ENCODE assay signal across 21 mouse cellular contexts in the genomic region with DNA sequence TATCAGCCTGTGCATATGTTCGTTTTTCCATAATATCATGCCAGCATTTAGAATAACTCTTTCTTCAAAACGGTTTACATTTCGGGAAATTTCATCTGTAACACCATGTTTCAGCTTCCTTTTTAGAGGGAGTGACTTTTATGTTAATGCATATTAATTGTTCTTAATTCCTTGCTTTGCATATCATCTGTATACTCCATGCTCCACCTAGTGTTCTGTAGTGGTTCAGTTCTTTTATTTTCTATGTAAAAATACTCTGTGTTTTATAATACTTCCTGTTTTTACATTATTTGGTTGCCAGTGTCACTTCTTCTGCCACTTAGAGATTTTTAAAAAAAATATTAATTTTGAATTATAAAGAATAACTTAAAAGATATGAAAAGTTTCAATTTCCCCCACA.
A peak's percentile ranks its signal among the peaks of the same experiment; 100 is the strongest.
DNase-seq lines count a peak whose midpoint lies in the region; ATAC-seq and TF ChIP-seq lines count a peak whose summit lies in the region.
"Had no signal": no experiment of that assay in that cellular context is flagged by ENCODE, and none has a peak within 500 bp of the region (broad histone marks: within the 10 kb centered on the region; RNA-seq: fewer than 3 reads in every experiment).

No protein-coding gene starts in this region.

- H3K27ac ChIP-seq in forebrain, embryonic 14.5 days (ENCODE audit: low read depth, low read length): no peak overlapping the region
- H3K27ac ChIP-seq in forebrain, embryonic 15.5 days (replicated peaks): no peak overlapping the region
- H3K27ac ChIP-seq in hindbrain, postnatal 0 days: no peak overlapping the region
- H3K27ac ChIP-seq in hindbrain, embryonic 10.5 days: no peak overlapping the region
- no peak overlapping the region for H3K27ac ChIP-seq in left cerebral cortex, adult 2 months
- H3K27ac ChIP-seq: embryonic facial prominence, embryonic 15.5 days; kidney, embryonic 15.5 days; limb, embryonic 13.5 days; liver, embryonic 14.5 days; lung, embryonic 15.5 days; midbrain, embryonic 10.5 days had no signal

- H3K9ac ChIP-seq in forebrain, embryonic 14.5 days (ENCODE audit: low read length): no peak overlapping the region
- H3K9ac ChIP-seq in forebrain, embryonic 15.5 days (replicated peaks): no peak overlapping the region
- no peak overlapping the region for H3K9ac ChIP-seq in hindbrain, postnatal 0 days (replicated peaks; ENCODE audit: low read length)
- H3K9ac ChIP-seq: embryonic facial prominence, embryonic 15.5 days; kidney, embryonic 15.5 days; limb, embryonic 13.5 days; liver, embryonic 14.5 days; lung, embryonic 15.5 days had no signal

- ATAC-seq in forebrain, embryonic 14.5 days: no peak
- no peak for ATAC-seq in forebrain, embryonic 15.5 days (replicated peaks)
- ATAC-seq in hindbrain, postnatal 0 days: no peak
- no peak for ATAC-seq in megakaryocyte progenitor cell, adult 5-6 weeks (replicated peaks; ENCODE audit: poor library complexity)
- ATAC-seq: inflammation-experienced regulatory T-cells, adult 6 months had no signal

- no peak overlapping the region for H3K4me3 ChIP-seq in forebrain, embryonic 14.5 days (ENCODE audit: low read depth, low read length)
- no peak overlapping the region for H3K4me3 ChIP-seq in forebrain, embryonic 15.5 days
- no peak overlapping the region for H3K4me3 ChIP-seq in hindbrain, postnatal 0 days (ENCODE audit: low read length)
- no peak overlapping the region for H3K4me3 ChIP-seq in hindbrain, embryonic 10.5 days
- H3K4me3 ChIP-seq in left cerebral cortex, adult 2 months: no peak overlapping the region
- H3K4me3 ChIP-seq: embryonic facial prominence, embryonic 15.5 days; kidney, embryonic 15.5 days; limb, embryonic 13.5 days; lung, embryonic 15.5 days; midbrain, embryonic 10.5 days had no signal

- H3K36me3 ChIP-seq in forebrain, embryonic 14.5 days (ENCODE audit: control insufficient read depth, insufficient read depth, low read length): no peaks in the 10 kb centered on the region
- no peaks in the 10 kb centered on the region for H3K36me3 ChIP-seq in forebrain, embryonic 15.5 days
- H3K36me3 ChIP-seq in hindbrain, postnatal 0 days (ENCODE audit: insufficient read depth, low read length): no peaks in the 10 kb centered on the region
- H3K36me3 ChIP-seq in hindbrain, embryonic 10.5 days: no peaks in the 10 kb centered on the region
- H3K36me3 ChIP-seq: embryonic facial prominence, embryonic 15.5 days; kidney, embryonic 15.5 days; limb, embryonic 13.5 days; lung, embryonic 15.5 days; midbrain, embryonic 10.5 days had no signal

- no peak overlapping the region for H3K4me2 ChIP-seq in forebrain, embryonic 14.5 days (ENCODE audit: low read length)
- H3K4me2 ChIP-seq in forebrain, embryonic 15.5 days (replicated peaks): no peak overlapping the region
- no peak overlapping the region for H3K4me2 ChIP-seq in hindbrain, postnatal 0 days (ENCODE audit: low read depth, low read length)
- H3K4me2 ChIP-seq: embryonic facial prominence, embryonic 15.5 days; heart, embryonic 11.5 days; kidney, embryonic 15.5 days; limb, embryonic 13.5 days; lung, embryonic 15.5 days had no signal

- no peaks in the 10 kb centered on the region for H3K4me1 ChIP-seq in forebrain, embryonic 14.5 days (ENCODE audit: control insufficient read depth, insufficient read depth, low read length)
- no peaks in the 10 kb centered on the region for H3K4me1 ChIP-seq in forebrain, embryonic 15.5 days
- no peaks in the 10 kb centered on the region for H3K4me1 ChIP-seq in hindbrain, postnatal 0 days (ENCODE audit: insufficient read depth, low read length)
- H3K4me1 ChIP-seq in hindbrain, embryonic 10.5 days (replicated peaks): no peaks in the 10 kb centered on the region
- H3K4me1 ChIP-seq: embryonic facial prominence, embryonic 15.5 days; kidney, embryonic 15.5 days; limb, embryonic 13.5 days; lung, embryonic 15.5 days; midbrain, embryonic 10.5 days had no signal

- intact Hi-C loops in left cerebral cortex, adult 2 months (cut with DNase I): loop anchor here (10.0 kb wide), 1 partner anchor 418 kb away; no protein-coding TSS in a partner anchor
- intact Hi-C loops in left cerebral cortex, postnatal 25 days (cut with DNase I): loop anchor here (2.0 kb wide), 1 partner anchor 304 kb away; no protein-coding TSS in a partner anchor

- no peaks in the 10 kb centered on the region for H3K27me3 ChIP-seq in forebrain, embryonic 14.5 days (replicated peaks; ENCODE audit: control insufficient read depth, insufficient read depth, low read length)
- H3K27me3 ChIP-seq in forebrain, embryonic 15.5 days: no peaks in the 10 kb centered on the region
- H3K27me3 ChIP-seq in hindbrain, postnatal 0 days (ENCODE audit: insufficient read depth, low read length): no peaks in the 10 kb centered on the region
- H3K27me3 ChIP-seq in hindbrain, embryonic 10.5 days (ENCODE audit: insufficient read depth, poor library complexity, severe bottlenecking): no peaks in the 10 kb centered on the region
- H3K27me3 ChIP-seq: embryonic facial prominence, embryonic 15.5 days; kidney, embryonic 15.5 days; limb, embryonic 13.5 days; lung, embryonic 15.5 days had no signal

- no peaks in the 10 kb centered on the region for H3K9me3 ChIP-seq in forebrain, embryonic 14.5 days (replicated peaks; ENCODE audit: control insufficient read depth, low read length)
- no peaks in the 10 kb centered on the region for H3K9me3 ChIP-seq in forebrain, embryonic 15.5 days
- no peaks in the 10 kb centered on the region for H3K9me3 ChIP-seq in hindbrain, postnatal 0 days (ENCODE audit: low read length)
- no peaks in the 10 kb centered on the region for H3K9me3 ChIP-seq in hindbrain, embryonic 10.5 days
- H3K9me3 ChIP-seq: embryonic facial prominence, embryonic 15.5 days; kidney, embryonic 15.5 days; limb, embryonic 13.5 days; lung, embryonic 15.5 days; midbrain, embryonic 10.5 days had no signal

- 86% methylated on average over 3 of the region's 3 CpGs for WGBS in forebrain, embryonic 14.5 days
- 86% methylated on average over 3 of the region's 3 CpGs for WGBS in forebrain, embryonic 15.5 days
- WGBS in hindbrain, postnatal 0 days: 87% methylated on average over 3 of the region's 3 CpGs
- WGBS in hindbrain, embryonic 10.5 days: 84% methylated on average over 3 of the region's 3 CpGs

- DNase-seq in forebrain, embryonic 14.5 days (ENCODE audit: low spot score): peak; percentile 23
- DNase-seq in hindbrain, postnatal 0 days (ENCODE audit: low spot score): peak; percentile 33
- no peak for DNase-seq in hindbrain, embryonic 10.5 days (ENCODE audit: low spot score)
- DNase-seq in left cerebral cortex, adult 2 months (ENCODE audit: extremely low spot score in 1 of 2, low spot score in 2 of 2): no peak
- no peak for DNase-seq in left cerebral cortex, postnatal 25 days (ENCODE audit: low spot score in 2 of 2)
- peak; percentile 12 for DNase-seq in brain, adult 2 months (ENCODE audit: low read depth, low spot score)
- DNase-seq: adrenal gland, postnatal 14 days; cerebellum, adult 9-10 months; gastrocnemius, postnatal 10 days; lung, postnatal 4 days; thymus, adult 2 months had no signal

- TF ChIP-seq CTCF in hindbrain, postnatal 0 days (IDR thresholded peaks at IDR 0.05; ENCODE audit: low read depth): peak; percentile 52
- peak; percentile 63 for TF ChIP-seq CTCF in left cerebral cortex, adult 2 months (IDR thresholded peaks at IDR 0.05)

Comparison
In these comparisons a context has a peak if more than half of its experiments do, and no peak if none do; other contexts are left out.
1. DNase-seq: peak in forebrain, embryonic 14.5 days (single experiment), hindbrain, postnatal 0 days (single experiment) and brain, adult 2 months (single experiment); none in hindbrain, embryonic 10.5 days (single experiment), left cerebral cortex, adult 2 months (0 of 2) and left cerebral cortex, postnatal 25 days (0 of 2).